Mouse (Mus musculus) layer of hippocampus, postnatal 10 days (tissue): ENCODE data around the gene Coq2. TPM values are rescaled to one million over a fixed set of nuclear protein-coding genes. Genes with fewer than 3 reads are reported as not detected.
A peak's percentile ranks its signal among the peaks of the same experiment; 100 is the strongest.

Experiments used
- DNase-seq, 2 experiments: peaks; one replicate each; pipeline ENCODE4 v3.0.0; 2021; ENCODE audit warnings: low spot score in 2 of 2
- total RNA-seq, 2 experiments: library from RNA; stranded (reverse); gene quantifications; 2 replicates each; pipeline ENCODE4 v1.2.3; 2021

Coq2 gene
- total RNA-seq, 2 experiments from 2014 or later: 56.9 to 60.7 TPM

DNA sequence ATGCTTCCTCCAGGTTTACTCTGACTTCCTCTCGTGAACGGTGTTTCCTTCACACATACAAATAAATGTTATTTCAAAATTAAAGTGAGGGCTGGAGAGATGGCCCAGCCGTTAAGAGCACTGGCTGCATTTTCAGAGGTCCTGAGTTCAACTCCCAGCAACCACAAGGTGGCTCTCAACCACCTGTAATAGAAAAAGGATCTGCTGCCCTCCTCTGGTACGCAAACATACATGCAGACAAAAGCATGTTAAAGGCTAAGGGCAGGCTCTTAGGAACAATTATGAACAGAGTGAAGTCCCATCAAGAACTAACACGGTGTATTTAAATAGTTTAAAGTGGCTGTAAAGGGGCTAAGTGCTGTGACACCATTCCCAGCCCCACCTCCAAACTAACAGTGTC is 11.1 kb downstream of the Coq2 start:
- no peak for DNase-seq

- DNase-seq: no peak
These were observed 11.9 kb downstream of the Coq2 start for GRCm38 (mm10) chr5:100663011-100663410.

DNA sequence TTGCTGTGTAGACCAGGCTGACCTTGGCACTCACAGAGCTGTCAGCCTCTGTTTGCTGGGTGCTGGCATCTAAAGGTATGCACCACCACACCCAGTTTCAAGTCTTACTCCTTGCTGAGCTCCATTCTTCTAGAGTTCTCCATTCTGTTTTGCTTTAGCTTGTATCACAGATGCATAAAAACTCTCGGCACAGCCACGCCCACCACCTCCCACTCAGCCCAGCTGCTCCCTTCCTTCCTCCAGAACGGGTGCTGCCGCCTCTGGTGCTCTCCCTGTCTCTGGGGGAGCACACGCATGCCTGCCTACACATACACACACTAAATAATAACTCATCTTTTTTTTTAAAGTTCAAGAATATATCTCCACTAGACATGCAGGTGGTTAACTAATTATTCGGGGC is 16.5 kb downstream of the Coq2 start:
- DNase-seq: peak in 1 of 2 experiments; percentile 28

- DNase-seq: no peak
These were observed 18.6 kb downstream of the Coq2 start for GRCm38 (mm10) chr5:100656352-100656751.

DNA sequence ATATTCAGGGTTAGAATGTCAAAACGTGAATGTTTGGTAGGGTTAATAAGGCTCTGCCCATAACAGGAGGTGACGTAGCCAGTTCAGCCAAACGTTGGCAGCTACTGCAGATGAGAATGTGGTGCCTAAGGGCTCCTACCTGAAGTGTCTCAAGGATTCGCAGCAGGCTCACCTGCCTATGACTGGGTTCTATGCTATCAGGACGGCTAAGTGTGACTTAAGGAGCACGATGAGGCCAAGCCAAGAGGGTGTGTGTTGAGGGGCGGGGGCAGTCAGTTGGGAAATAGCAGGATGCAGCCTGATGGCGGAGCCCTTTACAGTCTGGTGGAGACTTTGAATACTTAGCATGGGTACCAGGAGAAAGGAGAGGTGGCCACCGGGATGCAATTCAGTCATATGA is 22.6 kb downstream of the Coq2 start:
- no peak for DNase-seq

- DNase-seq: no peak
These were observed 23.5 kb downstream of the Coq2 start for GRCm38 (mm10) chr5:100651486-100651885.

DNA sequence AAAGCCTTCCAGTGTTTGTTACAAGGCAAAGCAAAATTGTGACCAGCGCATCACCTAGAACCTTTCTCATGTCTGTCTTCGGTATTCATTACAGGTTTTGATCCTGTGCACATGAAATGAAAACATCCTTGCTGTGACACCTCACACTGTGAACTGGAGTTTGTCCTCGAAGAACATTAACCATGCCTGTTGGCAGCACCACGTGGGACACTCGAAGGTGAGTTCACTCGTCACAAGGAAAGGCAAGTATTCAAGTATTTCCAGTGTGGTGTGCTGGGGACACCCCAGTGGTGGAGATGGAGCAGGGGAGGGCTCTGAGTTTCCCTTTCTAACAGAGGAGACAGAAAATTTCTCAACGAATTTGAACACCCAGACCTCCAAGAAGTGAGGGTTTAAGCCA is 24.0 kb downstream of the Coq2 start:
- DNase-seq: no peak

DNA sequence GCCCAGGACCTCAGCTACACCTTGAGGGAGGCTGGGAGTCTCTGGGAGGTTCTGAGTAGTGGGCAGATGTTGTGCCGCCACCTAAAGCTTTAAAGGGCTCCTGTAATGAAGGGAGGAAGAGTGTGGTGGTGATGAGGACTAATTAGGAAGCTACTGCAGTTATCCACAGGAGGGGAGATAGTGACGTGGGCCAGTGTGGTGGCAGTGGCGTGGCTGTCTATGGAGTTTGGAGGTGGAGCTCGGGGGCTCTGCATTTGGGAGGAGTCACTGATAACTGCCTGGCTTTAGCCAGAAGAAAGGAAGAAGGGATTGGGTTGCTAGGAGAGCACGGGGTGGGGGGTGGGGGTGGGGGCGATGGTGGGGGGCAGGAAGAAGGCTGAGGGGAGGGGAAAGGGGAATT is 26.4 kb downstream of the Coq2 start:
- DNase-seq: no peak

- DNase-seq: no peak
These were observed 26.9 kb downstream of the Coq2 start for GRCm38 (mm10) chr5:100648046-100648445.

- no peak for DNase-seq
These were observed 28.4 kb downstream of the Coq2 start for GRCm38 (mm10) chr5:100646558-100646957.

DNA sequence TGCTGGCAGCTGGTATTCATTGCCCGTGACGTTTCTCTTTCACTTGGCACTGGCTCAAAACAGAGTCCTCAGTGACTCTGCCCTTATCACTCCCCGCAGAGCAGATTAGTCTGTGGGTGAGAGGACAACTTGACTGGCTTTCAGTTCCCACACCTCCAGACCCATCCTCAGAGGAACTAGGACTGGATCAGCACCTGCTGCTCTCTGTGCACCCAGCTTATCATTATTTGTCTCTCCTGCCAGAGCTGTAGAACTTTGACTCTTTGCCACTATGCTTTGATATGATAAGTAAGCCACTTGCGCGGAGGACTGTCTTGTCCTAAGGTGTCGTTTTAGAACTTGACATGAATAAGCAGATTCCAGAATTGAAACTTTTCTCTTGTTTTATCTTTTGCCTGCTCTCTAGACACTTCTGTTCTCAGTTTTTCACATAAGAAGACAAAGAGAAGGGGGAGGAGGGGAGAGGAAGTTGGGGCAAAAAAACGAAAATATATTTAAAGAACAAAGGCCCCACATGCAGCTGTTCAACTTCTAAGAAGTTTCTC is 30.9 kb downstream of the Coq2 start:
- no peak for DNase-seq

GRCm38 (mm10) chr5:100643253-100643990 is 31.5 kb downstream of the Coq2 start:
- peak; percentile 19 to 39 for DNase-seq

DNA sequence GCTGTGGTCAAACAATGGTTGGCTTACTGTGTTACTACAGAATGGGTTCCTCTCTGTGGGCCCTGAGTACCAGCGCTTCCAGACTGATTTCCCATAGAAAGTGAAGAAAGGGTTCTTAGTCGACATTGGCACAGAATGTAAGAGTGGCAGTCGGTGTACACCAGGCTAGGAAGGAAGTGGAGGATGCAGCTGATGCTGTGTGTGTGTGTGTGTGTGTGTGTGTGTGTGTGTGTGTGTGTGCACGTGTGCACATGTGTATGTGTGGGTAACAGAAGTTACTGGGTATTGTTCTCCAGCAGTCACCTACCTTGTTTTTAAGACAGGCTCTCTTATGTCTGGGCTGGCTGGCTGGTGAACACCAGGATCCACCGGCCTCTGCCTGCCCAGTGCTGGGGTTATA is 32.6 kb downstream of the Coq2 start:
- no peak for DNase-seq

- no peak for DNase-seq
These were observed 36.5 kb downstream of the Coq2 start for GRCm38 (mm10) chr5:100638483-100638882.

- no peak for DNase-seq
These were observed 38.0 kb downstream of the Coq2 start for GRCm38 (mm10) chr5:100636794-100637544.

- no peak for DNase-seq
These were observed 39.0 kb downstream of the Coq2 start for GRCm38 (mm10) chr5:100635908-100636307.

GRCm38 (mm10) chr5:100634885-100635478 is 40.0 kb downstream of the Coq2 start:
- DNase-seq: no peak

- DNase-seq: no peak
These were observed 42.3 kb downstream of the Coq2 start for GRCm38 (mm10) chr5:100632540-100633129.

GRCm38 (mm10) chr5:100628807-100629206 is 46.1 kb downstream of the Coq2 start:
- DNase-seq: no peak

- DNase-seq: no peak
These were observed 48.4 kb downstream of the Coq2 start for GRCm38 (mm10) chr5:100626526-100626925.

GRCm38 (mm10) chr5:100624743-100625360 is 50.1 kb downstream of the Coq2 start:
- DNase-seq: no peak
